Mouse (Mus musculus): ENCODE measurements around the gene Tiam2. TPM values are rescaled to one million over a fixed set of nuclear protein-coding genes. Genes with fewer than 3 reads are reported as not detected.
A peak's percentile ranks its signal among the peaks of the same experiment; 100 is the strongest.

The Tiam2 gene
- 1.1 and 1.2 TPM in 2 replicates for polyA plus RNA-seq (2012; rRNA removed)

DNA sequence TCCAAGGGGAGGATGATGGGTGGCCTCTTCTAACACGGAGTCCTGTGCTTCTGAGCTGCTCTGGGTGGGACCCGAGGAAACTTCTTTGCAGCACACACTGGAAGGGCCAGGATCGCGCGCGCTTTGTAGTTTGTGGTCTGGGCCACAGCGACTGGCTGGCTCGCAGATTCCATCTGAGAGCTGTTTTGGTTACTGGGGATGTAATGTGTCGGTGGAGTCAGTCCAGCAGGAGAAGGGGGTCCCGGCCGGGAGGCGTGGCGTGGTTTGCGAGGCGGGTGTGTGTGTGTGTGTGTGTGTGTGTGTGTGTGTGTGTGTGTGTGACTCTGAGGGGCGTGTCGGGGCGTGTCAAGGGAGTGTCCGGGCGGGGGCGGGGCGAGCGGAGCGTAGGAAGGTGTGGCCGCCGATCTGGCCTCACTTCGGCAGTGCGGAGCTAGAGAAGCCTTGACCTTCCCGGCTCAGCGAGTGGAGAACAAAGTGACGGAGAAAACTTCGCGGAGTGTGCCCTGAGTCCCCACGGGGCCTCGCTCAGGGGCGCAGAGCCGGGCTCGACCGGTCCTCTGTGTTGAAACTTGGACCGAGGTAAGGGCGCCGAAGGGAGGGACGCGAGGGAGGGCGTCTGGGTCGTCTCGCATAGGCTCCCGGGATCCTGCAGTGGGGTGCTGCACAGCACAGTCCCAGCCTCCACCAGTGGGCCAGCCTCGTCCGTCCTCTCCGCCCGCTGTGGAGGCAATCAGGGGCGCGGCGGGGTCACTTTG, at the start of gene Tiam2:
TSS of gene Tiam2 (plus strand) at position 426 of the 755 bp plus-strand sequence.
- Histone ChIP-seq H3K27ac (ENCODE audit: insufficient read depth, low read depth, low read length) (no peak within 1 kb of the TSS), H3K4me1 (ENCODE audit: control insufficient read depth, insufficient read depth, low read length) (no peaks in the 10 kb centered on the region), H3K4me3 (ENCODE audit: insufficient read depth, low read depth, low read length) (peak within 1 kb of the TSS; percentile 64), H3K36me3 (ENCODE audit: control insufficient read depth, insufficient read depth, low read length) (no peaks in the 10 kb centered on the region), H3K27me3 (replicated peaks; ENCODE audit: control insufficient read depth, insufficient read depth, low read length) (no peaks in the 10 kb centered on the region)
- WGBS = under 1% methylated on average over 54 of the region's 55 CpGs
- TF ChIP-seq POLR2A (IDR thresholded peaks at IDR 0.05; ENCODE audit: low read depth, low read length) (no peak), CTCF (conservative IDR thresholded peaks at IDR 0.05; ENCODE audit: insufficient read depth, insufficient read length, low read depth, low read length) (no peak)
- DNase-seq = peak; percentile 59

DNA sequence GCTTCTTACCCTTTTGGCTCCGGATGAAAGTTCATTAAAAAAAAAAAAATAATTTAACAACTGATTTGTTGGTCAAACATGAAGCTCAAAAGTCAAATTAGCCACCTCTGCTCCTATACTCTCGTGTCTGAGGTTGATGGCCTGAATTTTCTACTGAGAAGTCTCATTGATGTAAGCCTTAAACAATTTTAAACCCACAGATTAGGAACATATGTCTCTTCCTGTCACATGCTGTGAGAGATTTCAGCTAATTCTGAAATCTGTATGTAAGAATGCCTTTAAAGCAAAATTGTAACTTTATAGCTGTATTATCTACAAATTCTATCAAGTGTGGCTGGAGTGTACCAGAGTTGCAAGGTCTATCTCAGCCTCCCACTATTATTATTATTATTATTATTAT, 46.1 kb upstream of the Tiam2 start:
- WGBS = 63% methylated on average over 2 of the region's 2 CpGs

DNA sequence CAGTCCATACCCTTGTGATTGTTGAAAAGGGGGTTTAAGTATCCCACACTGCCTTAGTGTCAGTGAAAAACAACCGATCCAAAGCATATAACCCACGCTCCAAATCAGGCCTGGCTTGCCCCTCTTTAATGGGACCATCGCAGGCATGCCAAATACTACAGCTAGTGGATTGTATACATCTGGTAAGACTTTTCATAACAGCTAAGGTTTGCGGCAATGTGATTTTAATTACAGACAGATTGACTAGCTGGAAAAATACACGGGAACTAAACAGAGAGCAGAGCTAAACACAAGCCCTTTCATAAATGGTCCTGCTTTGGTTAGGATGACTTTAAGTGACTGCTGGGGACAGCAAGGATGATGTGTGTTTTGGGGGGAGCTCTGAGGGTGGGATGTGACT, 44.4 kb upstream of the Tiam2 start:
- WGBS = 86% methylated on average over 5 of the region's 5 CpGs
- no peak for TF ChIP-seq CTCF (conservative IDR thresholded peaks at IDR 0.05; ENCODE audit: insufficient read depth, insufficient read length, low read depth, low read length)
- no peak for TF ChIP-seq POLR2A (IDR thresholded peaks at IDR 0.05; ENCODE audit: low read depth, low read length)
- no peaks in the 10 kb centered on the region for H3K36me3 ChIP-seq (ENCODE audit: control insufficient read depth, insufficient read depth, low read length)
- no peak overlapping the region for H3K27ac ChIP-seq (ENCODE audit: insufficient read depth, low read depth, low read length)
- H3K4me1 ChIP-seq (ENCODE audit: control insufficient read depth, insufficient read depth, low read length) = no peaks in the 10 kb centered on the region
- no peak for DNase-seq
- no peaks in the 10 kb centered on the region for H3K27me3 ChIP-seq (replicated peaks; ENCODE audit: control insufficient read depth, insufficient read depth, low read length)
- no peak overlapping the region for H3K4me3 ChIP-seq (ENCODE audit: insufficient read depth, low read depth, low read length)

More for the DNA sequence above, 46.1 kb upstream of the Tiam2 start:
- no peaks in the 10 kb centered on the region for H3K27me3 ChIP-seq (replicated peaks; ENCODE audit: control insufficient read depth, insufficient read depth, low read length)
- H3K27ac ChIP-seq (ENCODE audit: insufficient read depth, low read depth, low read length) = no peak overlapping the region
- H3K4me1 ChIP-seq (ENCODE audit: control insufficient read depth, insufficient read depth, low read length) = no peaks in the 10 kb centered on the region
- H3K4me3 ChIP-seq (ENCODE audit: insufficient read depth, low read depth, low read length) = no peak overlapping the region
- H3K36me3 ChIP-seq (ENCODE audit: control insufficient read depth, insufficient read depth, low read length) = no peaks in the 10 kb centered on the region
- DNase-seq = no peak
- no peak for TF ChIP-seq POLR2A (IDR thresholded peaks at IDR 0.05; ENCODE audit: low read depth, low read length)
- TF ChIP-seq CTCF (conservative IDR thresholded peaks at IDR 0.05; ENCODE audit: insufficient read depth, insufficient read length, low read depth, low read length) = no peak

DNA sequence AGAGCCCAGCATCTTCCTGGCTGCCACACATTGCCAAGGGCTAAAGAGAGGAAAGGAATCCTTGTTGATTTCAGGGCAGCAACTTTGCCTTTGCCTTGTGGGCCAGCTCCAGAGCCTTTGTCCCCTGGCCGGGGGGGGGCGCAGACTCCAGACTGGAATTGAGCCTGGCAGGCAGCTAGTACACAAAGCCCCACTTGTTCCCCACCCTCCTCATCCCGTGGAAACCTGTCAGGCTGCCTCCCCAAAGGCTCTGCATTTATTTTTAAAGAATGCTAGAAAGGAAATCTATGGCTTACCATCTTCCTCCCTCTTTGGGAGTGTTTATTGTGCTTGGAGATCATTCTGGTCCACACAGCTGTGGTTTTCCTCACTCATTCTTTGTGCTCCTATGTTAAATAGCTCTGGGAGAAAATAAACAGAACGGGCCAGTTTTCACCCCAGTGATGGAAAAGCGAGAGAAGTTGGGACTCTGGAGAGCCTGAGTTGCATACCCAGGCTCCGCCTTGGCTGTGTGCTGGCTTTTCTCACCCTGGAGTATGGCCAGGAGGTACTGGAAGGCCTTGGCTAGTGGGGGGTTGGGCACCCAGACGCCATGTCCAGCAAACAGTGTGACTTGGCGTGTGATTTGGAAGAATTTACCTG, 41.2 kb upstream of the Tiam2 start:
- H3K36me3 ChIP-seq (ENCODE audit: control insufficient read depth, insufficient read depth, low read length) = no peaks in the 10 kb centered on the region
- no peak for DNase-seq
- H3K27me3 ChIP-seq (replicated peaks; ENCODE audit: control insufficient read depth, insufficient read depth, low read length) = no peaks in the 10 kb centered on the region
- H3K4me1 ChIP-seq (ENCODE audit: control insufficient read depth, insufficient read depth, low read length) = no peaks in the 10 kb centered on the region
- no peak overlapping the region for H3K27ac ChIP-seq (ENCODE audit: insufficient read depth, low read depth, low read length)
- TF ChIP-seq CTCF (conservative IDR thresholded peaks at IDR 0.05; ENCODE audit: insufficient read depth, insufficient read length, low read depth, low read length) (no peak), POLR2A (IDR thresholded peaks at IDR 0.05; ENCODE audit: low read depth, low read length) (no peak)
- 65% methylated on average over 8 of the region's 8 CpGs for WGBS
- no peak overlapping the region for H3K4me3 ChIP-seq (ENCODE audit: insufficient read depth, low read depth, low read length)

DNA sequence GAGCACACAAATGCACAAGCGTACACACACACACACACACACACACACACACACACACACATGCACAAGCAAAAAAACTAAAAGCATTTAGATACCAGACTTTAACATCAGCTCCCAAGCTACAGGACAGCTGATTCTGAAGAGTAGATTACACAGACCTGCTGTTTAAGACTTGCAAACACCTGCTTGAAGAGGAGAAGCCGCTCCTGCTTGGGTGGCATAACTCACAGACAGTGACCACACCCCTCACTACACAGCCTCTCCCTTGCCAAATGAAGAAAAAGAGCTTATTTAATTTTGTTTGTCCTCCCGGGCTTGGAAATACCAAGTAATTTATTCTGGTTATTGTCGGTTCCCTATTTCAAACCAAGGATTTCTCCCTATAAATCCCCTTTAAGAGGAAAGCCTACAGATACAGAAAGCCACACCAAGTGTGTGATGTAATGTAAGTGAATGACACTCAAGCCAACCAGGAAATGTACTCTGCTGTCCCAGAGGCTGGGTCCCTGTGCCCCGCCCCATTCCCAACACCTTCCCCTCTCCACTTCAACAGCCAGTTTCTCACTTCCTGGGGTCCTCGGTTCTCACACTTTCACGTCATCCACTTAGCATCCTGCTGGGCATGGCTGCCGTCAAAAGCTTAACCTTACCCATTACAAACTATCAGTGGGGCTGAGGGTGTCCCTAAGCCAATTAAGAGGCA, 40.1 kb upstream of the Tiam2 start:
- no peak for TF ChIP-seq CTCF (conservative IDR thresholded peaks at IDR 0.05; ENCODE audit: insufficient read depth, insufficient read length, low read depth, low read length)
- TF ChIP-seq POLR2A (IDR thresholded peaks at IDR 0.05; ENCODE audit: low read depth, low read length) = no peak
- Histone ChIP-seq H3K27me3 (replicated peaks; ENCODE audit: control insufficient read depth, insufficient read depth, low read length) (no peaks in the 10 kb centered on the region), H3K4me1 (ENCODE audit: control insufficient read depth, insufficient read depth, low read length) (no peaks in the 10 kb centered on the region), H3K4me3 (ENCODE audit: insufficient read depth, low read depth, low read length) (no peak overlapping the region), H3K27ac (ENCODE audit: insufficient read depth, low read depth, low read length) (no peak overlapping the region), H3K36me3 (ENCODE audit: control insufficient read depth, insufficient read depth, low read length) (no peaks in the 10 kb centered on the region)
- DNase-seq = no peak
- WGBS = 77% methylated on average over 8 of the region's 8 CpGs

DNA sequence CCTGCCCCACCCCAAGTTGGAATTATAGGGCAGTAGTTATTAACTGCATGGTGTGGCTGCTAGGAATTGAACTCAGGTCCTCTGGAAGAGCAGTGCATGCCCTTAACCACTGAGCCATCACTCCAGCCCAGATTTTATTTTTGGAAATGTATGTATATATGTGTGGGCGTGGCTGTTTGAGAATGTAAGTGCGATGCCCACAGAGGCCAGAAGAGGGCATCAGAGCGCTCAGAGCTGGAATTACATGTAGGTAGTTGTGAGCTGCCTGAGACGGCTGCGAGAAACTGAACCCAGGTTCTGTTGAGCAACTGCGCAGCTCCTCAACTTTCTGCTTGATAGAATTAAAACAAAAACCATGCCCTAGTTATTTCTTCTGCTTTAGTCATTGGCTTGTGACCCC, 38.0 kb upstream of the Tiam2 start:
- Histone ChIP-seq H3K27me3 (replicated peaks; ENCODE audit: control insufficient read depth, insufficient read depth, low read length) (no peaks in the 10 kb centered on the region), H3K4me3 (ENCODE audit: insufficient read depth, low read depth, low read length) (no peak overlapping the region), H3K36me3 (ENCODE audit: control insufficient read depth, insufficient read depth, low read length) (no peaks in the 10 kb centered on the region), H3K27ac (ENCODE audit: insufficient read depth, low read depth, low read length) (no peak overlapping the region), H3K4me1 (ENCODE audit: control insufficient read depth, insufficient read depth, low read length) (no peaks in the 10 kb centered on the region)
- DNase-seq = peak; percentile 52
- WGBS = 18% methylated on average over 6 of the region's 6 CpGs
- TF ChIP-seq POLR2A (IDR thresholded peaks at IDR 0.05; ENCODE audit: low read depth, low read length) = no peak
- peak; percentile 73 for TF ChIP-seq CTCF (conservative IDR thresholded peaks at IDR 0.05; ENCODE audit: insufficient read depth, insufficient read length, low read depth, low read length)

DNA sequence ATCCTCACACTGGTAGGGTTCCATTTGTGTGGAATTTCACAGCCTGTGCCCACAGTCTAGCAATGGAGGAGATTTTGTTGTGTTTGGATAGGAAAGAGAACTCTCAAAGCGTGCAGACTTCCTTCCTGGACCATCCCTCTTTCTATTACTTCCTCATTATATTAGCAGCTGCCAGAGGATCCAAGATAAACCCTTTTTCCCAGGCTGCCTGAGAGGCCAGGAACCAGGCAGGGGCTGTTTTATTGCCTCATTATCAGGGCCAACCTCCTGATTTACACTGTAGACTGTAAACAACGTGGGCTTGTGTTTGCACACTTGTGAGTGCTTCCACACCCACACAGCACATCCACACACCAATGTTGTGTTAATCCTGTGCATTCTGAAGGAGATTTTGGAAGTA, 31.3 kb upstream of the Tiam2 start:
- no peaks in the 10 kb centered on the region for H3K36me3 ChIP-seq (ENCODE audit: control insufficient read depth, insufficient read depth, low read length)
- TF ChIP-seq CTCF (conservative IDR thresholded peaks at IDR 0.05; ENCODE audit: insufficient read depth, insufficient read length, low read depth, low read length) (no peak), POLR2A (IDR thresholded peaks at IDR 0.05; ENCODE audit: low read depth, low read length) (no peak)
- DNase-seq = no peak
- H3K27me3 ChIP-seq (replicated peaks; ENCODE audit: control insufficient read depth, insufficient read depth, low read length) = no peaks in the 10 kb centered on the region
- no peaks in the 10 kb centered on the region for H3K4me1 ChIP-seq (ENCODE audit: control insufficient read depth, insufficient read depth, low read length)
- 33% methylated on average over 2 of the region's 2 CpGs for WGBS
- no peak overlapping the region for H3K4me3 ChIP-seq (ENCODE audit: insufficient read depth, low read depth, low read length)
- no peak overlapping the region for H3K27ac ChIP-seq (ENCODE audit: insufficient read depth, low read depth, low read length)

All from kidney, adult 2 months (tissue).